Mouse (Mus musculus): ENCODE measurements around the gene Prpf19.

DNA sequence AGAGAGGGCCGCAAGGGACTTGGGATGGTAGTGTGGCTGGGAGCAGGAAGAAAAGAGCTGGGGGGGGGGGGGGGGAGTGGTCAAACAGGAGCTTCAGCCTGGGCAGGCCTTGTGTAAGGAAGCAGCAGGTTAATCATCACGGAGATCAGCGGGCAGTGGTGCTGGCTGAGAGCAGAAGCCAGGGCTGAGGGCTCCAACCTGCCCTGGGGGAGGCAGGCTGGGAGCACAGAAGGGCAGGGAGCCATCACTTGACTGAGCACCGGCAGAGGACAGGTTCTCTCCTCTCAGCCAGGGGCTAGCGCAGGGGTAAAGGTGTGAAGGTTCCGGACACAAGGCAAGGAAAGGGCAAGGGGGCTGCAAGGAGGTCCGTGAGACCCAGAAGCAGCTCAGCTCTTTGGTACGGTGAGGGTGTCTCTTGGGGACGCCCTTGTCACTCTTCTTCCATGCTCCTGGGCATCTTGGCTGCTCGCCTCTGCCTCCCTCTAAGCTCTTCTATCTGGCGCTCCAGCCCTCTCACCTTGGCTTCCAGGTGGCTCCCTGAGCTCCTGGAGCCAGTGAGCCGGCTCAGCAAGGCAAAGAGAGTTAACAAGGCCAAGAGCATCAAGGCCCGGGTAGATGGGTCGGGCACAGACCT is 23.6 kb upstream of the Prpf19 start:
- TF ChIP-seq EP300 (IDR thresholded peaks at IDR 0.05) = no peak
- no peak for TF ChIP-seq CTCF (IDR thresholded peaks at IDR 0.05)
